Mouse (Mus musculus): Measurements from ENCODE around the gene Dpm1.
A peak's percentile ranks its signal among the peaks of the same experiment; 100 is the strongest.

GRCm38 (mm10) chr2:168268033-168268432 is 37.6 kb upstream of the Dpm1 start:
- TF ChIP-seq CTCF (IDR thresholded peaks at IDR 0.05; ENCODE audit: low read depth) (peak; percentile 36), EP300 (IDR thresholded peaks at IDR 0.05; ENCODE audit: low read depth) (no peak)

All from heart, postnatal 0 days (tissue).